Mouse (Mus musculus): Measurements from ENCODE around the gene Cd276.
"Not testable (repeated sequence)": the region's sequence is repeated elsewhere in the genome, so short reads cannot be mapped to it uniquely, and the experiment has no call there.

The Cd276 gene

DNA sequence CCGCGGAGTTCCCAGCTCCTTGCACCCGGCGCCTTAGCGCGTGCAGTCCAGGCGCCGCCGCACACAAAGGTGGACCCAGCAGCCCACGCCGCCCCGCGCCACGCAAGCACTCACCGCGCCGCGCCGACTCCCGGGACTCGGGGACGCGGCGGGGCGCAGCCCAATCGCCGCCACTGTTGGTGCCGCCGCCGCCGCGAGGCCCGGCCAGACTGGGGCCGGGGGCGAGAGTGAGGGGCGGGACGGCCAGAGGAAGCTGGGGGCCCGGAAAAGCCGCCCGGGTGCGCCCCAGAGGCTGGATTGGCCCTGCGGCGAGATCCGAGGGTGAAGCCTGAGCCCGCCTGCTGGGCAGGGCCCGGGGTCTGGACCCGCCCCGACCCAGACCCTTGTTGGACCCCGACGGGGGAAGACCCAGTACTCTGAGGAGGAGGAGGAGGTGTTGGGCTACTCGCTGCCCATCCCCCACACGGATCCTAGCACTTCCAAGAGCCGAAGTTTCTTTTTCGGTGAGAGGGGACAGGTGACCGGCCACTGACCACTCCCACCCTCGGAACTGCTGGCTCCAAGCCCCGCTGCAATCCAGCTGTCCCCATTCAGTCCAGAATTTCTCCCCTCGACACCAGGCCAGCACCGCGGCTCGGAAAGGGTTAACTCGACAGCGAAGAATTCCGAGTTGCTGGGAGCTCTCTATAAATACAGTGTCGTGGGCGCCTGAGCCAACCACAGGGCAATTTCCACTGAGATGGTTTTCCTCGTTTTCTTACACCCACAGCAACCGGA, at the start of gene Cd276:
TSS of gene Cd276 (minus strand) at position 530 of the 777 bp plus-strand sequence.
- peak in 1 of 2 experiments; percentile 37 for DNase-seq (ENCODE audit: low spot score in 2 of 2)

DNA sequence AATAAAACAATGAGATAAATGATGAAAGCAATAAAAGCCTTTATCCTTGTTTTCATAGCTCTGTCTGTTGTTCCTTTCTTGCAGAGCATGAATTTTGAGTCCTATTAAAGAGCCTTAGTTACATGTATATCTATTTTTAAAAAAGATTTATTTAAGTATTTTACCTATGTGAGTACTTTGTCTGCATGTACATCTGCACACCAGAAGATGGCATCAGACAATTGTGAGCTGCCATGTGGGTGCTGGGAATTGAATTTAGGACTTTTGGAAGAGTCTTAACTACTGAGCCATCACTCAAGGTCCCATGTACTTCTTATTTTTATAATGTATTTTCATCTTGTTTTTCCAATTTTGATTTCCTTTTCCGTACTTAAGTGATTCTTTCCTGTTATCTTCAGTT, 40.1 kb upstream of the Cd276 start:
- DNase-seq (ENCODE audit: low spot score in 2 of 2), result no peak

DNA sequence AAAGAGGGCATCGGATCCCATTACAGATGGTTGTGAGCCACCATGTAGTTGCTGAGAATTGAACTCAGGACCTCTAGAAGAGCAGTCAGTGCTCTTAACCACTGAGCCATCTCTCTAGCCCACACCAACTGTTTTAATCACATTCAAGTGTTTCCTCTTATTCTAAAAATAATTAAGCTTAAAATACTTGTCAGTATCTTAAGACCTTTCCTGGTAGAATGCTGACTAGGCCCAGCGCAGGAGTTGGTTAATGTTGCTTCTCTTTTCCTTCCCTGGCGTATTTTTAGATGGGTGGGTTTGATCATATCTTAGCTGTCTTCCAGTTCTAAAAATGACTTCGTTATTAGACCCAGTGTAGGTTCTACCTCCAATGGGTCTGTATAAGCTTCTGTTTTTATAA, 33.4 kb upstream of the Cd276 start:
- no peak for DNase-seq (ENCODE audit: low spot score in 2 of 2)

DNA sequence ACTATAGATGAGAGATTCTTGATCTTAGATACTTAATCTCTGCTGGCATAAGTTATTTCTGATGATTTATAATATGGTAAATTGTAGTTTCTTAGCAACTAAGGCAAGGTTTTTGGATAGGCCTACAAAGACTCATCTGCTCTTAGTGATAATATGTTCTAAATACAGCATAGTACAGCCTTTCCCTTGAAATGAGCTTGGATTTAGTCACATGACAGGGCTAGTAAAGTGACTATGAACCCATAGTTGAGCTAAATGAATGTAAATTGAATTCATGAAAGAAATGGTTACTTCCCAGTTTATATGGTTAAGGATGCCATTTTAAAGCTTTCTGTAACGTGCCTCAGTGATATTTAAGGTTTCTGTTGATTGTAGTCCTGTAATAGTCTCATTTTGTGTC, 29.1 kb upstream of the Cd276 start:
- DNase-seq (ENCODE audit: low spot score in 2 of 2), result no peak

DNA sequence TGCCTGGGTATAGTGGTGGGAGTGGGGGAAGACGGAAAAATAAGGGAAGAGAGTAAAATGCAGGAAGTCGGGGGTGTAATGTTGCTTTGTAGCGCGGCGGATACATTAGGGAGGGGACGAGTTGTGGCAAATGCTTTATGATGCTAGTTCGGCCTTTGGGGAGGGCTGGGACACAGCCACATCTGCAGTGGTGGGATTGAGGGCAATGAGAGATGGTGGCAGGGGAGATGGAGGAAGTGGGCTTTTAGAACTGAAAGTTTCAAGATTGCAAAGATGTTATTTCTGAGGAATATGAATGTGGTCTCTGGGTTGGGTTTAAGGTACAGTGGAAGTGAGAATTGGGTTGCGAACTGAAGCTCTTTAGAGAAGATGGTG, 28.0 kb upstream of the Cd276 start:
- DNase-seq (ENCODE audit: low spot score in 2 of 2), result peak; percentile 43 to 46

DNA sequence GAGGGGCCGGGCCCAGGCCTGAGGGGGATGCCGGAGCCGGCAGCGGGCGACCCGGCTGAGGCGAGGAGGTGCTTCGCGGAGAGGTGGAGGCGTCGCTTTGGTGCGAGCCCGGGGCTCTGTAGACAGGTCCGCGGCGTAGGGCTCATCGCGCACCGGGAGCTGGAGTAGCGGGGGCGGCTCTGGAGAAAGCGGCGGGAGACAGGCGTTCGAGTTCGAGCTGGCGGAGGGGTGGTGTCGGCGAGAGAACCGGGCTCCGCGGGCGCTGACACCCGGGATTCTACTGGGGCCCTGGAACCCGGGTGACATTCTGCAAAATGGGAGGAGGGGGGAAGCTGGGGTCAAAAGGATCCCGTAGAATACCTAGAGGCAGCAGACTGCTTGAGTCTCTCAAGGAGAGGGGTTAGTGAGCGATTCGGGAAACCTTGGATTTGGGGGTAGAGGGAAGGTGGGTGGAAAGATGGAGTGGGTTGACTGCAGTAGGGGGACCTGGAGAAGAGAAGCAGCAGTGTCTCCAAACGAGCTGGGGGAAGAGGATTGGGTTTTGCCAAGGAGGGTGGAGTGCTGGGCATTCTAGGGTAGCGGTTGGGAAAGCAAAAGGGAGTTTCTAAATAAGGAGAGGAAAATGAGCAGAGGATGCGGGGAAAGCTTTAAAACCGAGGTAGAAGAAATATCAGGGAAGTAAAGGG, 27.5 kb upstream of the Cd276 start:
- DNase-seq (ENCODE audit: low spot score in 2 of 2), result peak in 1 of 2 experiments; percentile 74

DNA sequence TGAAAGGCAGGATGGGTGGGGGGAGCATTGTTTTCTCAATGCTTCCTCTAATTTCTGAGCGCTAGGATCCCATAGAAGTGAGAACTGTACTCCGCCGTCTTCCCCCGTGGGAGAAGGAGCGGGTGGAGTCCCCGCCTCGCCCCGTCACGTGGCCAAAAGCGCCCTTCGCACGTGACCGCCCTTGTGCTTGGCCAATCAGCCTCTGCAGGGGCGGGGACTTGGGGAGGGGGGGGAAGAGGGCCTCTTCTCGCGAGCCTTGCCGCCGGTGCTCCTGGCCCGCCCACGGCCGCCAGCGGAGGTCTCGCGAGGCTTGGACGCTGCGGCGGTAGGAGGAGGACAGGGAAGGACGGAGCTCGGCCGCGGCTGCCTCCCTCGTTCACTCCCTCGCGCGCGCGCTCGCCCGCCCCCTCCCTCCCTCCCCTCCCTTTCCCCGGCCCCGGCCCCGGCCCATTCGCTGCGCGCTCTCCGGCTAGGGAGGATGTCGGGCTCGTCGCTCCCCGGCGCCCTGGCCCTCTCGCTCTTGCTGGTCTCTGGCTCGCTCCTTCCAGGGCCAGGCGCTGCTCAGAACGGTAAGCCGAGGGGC, 26.8 kb upstream of the Cd276 start, which contains the start of gene Nptn:
TSS of gene Nptn (plus strand) at position 283 of the 583 bp plus-strand sequence.
- peak; percentile 88 to 98 for DNase-seq (ENCODE audit: low spot score in 2 of 2)

DNA sequence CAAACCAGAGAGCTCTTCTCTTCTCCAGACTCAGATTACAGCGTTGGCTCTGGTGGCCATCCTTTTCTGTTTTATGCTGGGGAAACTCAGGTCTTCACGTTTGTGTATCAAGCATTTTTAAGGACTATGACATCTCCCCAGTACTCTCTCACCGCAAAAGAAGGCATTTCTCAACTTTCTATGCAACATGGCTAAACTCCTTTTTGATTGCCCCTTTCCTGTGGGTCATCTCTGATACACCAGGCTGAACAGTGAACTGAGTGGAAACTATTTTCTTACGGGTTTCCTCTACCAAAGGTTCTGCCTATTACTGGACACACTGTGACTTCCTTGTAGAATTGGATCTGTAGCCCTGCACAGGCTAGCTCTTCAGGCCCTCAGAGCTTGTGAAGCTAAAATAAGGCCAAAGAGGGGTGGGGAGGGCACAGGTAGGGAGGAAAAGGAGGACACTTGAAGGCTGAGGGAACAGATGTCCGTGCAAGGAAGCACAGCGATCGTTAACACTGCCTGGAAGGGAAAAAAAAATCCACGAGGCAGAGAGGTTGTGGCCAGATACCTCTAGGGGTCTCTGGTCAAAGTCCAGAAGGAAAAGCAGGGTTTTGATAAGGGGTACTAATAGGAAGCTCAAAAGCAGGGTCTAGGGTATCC, 26.2 kb upstream of the Cd276 start:
- peak in 1 of 2 experiments; percentile 25 for DNase-seq (ENCODE audit: low spot score in 2 of 2)

DNA sequence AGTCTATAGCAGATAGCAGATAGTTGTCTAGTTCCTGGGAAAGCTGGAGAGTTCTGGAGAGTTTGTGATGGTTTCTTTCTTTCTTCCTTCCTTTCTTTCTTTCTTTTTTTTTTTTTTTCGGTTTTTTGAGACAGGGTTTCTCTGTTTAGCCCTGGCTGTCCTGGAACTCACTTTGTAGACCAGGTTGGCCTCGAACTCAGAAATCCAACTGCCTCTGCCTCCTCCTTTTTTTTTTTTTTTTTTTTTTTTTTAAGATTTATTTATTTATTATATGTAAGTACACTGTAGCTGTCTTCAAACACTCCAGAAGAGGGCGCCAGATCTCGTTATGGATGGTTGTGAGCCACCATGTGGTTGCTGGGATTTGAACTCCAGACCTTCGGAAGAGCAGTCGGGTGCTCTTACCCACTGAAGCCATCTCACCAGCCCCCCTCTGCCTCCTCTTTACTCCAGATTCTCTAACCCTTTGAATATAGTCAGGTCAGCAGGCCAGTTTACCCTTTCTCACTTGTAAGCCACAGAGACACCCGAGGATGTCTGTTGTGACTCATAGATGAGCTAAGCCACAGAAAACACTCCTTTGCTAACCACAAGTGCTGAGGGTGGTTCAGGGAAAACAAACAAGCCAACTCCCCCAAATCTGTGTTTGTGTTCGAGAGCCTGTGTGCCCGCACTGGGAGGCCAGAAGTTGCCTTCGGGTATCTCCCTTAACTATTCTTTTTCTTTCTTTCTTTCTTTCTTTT, 25.4 kb upstream of the Cd276 start:
- peak in 1 of 2 experiments; percentile 20 for DNase-seq (ENCODE audit: low spot score in 2 of 2)

DNA sequence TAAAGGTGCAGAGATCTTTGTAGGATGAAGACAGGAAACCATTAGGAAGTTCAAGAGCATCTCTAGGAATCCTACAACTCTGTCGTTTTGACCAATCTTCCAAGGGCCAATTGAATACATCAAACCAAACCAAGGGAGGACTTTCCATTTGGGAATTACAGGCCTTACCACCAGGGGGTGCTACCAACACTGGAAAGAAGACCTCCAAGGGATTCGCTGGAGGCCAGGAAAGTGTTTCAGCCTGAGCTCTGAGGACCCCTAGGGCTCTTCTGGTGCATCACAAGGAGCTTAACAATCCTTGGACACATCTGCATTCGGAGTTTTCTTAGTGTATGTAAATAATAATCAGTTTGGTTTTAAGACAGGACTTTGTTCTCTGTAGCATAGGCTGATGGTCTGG, 23.4 kb upstream of the Cd276 start:
- DNase-seq (ENCODE audit: low spot score in 2 of 2), result peak; percentile 71 to 86

DNA sequence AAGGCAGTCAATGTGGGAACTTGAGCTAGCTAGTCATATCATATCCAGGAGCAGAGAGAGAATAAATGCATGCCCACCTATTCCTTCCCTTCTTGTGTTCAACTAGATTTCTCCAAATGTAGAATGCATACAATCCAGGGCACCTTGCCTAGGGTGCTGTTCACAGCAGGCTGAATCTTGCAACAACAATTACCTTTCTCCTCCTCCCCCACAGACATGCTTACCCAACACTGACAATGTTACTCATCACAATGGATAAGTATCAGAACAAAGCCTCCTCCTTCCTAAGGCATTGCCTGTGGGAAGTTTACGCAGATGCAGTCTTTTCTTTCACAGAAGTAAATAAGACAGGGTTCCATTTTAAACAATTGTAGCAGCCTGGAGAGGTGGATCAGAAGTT, 15.8 kb upstream of the Cd276 start:
- no peak for DNase-seq (ENCODE audit: low spot score in 2 of 2)

DNA sequence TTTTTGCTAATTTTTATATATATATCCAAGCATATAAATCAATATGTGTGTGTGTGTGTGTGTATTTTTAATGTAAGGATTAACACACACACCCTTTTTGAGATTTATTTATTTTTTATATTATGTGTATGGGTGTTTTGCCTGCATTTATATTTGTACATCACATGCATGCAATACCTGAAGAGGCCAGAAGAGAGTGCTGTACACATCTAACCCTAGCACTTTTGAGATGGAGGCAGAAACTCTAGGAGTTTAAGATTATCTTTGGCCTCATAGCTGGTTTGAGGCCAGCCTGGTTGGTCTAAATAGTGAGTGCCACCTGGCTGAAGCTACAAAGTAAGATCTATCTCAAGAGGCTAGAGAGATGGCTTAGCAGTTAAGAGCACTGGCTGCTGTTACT, 12.4 kb upstream of the Cd276 start:
- peak; percentile 32 to 66 for DNase-seq (ENCODE audit: low spot score in 2 of 2)

DNA sequence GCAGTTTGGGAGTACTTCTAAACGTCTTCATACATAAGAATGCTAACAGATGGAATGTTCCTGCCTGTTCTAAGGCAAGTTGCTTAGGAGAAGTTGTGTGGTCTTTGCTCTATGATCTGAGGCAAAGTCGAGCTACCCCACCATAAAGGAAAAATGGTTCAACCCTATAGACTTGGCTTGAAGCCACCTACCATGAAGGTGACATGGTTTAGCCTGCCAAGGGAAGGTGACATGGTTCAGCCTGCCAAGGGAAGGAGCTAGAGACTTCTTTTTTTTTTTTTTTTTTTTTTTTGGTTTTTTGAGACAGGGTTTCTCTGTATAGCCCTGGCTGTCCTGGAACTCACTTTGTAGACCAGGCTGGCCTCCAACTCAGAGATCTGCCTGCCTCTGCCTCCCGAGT, 10.7 kb upstream of the Cd276 start:
- DNase-seq (ENCODE audit: low spot score in 2 of 2), result not testable (repeated sequence)

DNA sequence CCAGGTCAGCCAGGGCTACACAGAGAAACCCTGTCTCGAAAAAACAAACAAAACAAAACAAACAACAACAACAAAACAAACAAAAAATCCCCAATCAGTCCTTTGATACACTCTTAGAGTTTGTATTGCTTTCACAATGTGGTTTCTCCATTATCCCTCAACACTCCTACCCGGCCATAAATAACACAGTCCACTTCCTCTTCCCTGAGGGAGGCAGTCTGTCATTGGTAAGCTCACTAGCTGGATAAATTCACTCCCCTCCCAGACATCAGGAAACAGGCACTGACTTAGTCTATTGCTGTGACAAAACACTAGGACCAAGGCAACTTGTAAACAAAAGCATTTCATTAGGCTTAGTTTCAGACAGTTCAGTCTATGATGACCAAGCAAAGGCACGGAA, 5.0 kb upstream of the Cd276 start:
- no peak for DNase-seq (ENCODE audit: low spot score in 2 of 2)

DNA sequence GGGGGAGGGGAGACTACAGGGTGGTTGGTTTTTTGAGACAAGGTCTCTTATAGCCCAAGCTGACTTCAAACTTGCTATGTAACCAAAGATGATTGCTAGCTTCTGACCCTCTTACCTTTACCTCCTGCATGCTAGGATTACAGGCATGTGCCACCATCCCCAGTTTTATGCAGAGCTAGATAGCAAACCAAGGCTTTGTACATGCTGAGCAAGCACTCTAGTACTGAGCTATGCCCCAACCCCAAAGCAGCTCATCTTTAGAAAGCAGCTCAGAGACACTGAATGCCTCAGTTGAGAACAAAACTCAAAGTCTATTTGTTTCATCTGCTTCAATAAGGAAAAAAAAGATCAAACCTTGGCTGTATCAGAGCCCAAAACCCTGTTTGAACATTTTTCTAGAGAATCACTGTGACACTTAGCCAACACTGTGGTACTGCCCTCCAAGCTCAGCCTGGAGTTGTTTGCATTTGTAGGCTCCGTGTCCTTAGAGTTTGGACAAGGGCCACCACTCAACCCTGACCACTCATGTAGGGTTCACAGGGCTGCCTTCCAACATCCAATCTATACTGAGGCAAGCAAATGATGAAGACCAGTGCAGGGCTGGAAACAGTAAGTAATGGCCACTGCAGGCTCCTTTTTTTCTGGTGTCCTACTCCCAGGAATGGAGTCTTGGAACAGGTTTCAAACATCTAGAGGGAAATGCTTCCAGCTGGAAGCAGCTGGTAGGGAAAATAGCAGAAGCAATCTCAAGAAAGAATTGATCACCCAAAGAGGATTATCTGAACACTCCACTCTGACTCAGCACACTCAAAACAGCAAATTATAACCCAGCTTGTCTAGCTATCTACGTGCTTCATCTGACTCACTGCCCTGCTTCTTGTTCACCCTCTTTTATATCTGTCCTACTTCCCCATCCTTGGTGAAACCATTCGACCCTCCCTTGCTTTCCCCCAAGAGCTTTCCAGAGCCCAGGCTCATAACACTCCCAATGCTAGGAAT, 2.5 kb upstream of the Cd276 start:
- no peak for DNase-seq (ENCODE audit: low spot score in 2 of 2)

DNA sequence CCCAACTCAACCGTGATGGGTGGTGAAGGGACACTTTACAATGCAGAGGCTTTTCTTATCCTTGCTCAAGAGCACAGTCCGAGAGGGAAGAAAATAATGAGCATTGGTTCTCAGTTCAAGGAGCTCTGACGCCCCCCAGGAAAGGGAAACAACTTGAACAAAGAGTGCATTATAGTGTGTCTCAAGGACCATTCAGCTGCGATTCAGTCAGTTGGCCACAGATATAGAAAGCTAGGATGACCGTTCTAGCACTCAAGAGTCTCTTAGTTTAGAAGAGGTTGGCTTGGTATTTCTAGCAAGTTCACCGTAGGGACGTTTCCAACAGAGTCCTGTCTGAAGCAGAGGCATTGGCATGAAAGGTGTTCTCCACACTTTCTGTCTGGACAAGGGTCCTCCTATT, 1.4 kb upstream of the Cd276 start:
- DNase-seq (ENCODE audit: low spot score in 2 of 2), result no peak

DNA sequence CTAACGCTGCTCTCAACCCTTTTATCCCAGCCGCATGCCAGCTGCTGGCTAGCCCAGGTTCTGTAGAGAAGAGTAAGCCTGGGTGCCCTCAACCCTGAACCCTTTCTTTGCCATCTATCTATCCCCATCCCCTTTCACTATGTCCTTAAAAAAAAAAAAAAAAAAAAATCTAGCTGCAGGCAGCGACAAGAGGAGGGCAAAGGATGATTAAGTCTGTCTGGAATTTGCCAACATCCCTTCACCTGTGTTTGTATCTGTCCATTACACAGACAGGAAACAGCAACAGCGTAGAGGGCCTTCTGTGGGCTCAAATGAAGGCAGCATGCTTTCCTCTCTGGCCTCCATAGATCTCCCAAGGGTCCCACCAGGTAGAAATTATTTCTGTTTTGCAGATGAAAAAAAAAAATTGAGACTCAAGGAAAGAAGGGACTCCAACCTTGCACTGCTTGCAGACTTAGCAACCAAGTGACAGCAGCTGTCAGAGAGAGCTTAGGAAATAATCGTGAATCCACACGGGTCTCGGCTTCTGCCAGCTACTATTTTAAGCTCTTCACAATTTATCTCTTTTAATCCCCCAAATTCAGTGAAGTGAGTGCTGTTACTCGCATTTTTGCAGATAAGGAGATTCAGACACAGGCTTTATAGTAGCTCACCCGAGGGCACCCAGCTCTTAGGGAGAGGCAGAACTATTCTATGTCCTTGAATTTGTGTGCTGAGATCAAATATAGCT, 613 bp upstream of the Cd276 start:
- DNase-seq (ENCODE audit: low spot score in 2 of 2), result no peak

DNA sequence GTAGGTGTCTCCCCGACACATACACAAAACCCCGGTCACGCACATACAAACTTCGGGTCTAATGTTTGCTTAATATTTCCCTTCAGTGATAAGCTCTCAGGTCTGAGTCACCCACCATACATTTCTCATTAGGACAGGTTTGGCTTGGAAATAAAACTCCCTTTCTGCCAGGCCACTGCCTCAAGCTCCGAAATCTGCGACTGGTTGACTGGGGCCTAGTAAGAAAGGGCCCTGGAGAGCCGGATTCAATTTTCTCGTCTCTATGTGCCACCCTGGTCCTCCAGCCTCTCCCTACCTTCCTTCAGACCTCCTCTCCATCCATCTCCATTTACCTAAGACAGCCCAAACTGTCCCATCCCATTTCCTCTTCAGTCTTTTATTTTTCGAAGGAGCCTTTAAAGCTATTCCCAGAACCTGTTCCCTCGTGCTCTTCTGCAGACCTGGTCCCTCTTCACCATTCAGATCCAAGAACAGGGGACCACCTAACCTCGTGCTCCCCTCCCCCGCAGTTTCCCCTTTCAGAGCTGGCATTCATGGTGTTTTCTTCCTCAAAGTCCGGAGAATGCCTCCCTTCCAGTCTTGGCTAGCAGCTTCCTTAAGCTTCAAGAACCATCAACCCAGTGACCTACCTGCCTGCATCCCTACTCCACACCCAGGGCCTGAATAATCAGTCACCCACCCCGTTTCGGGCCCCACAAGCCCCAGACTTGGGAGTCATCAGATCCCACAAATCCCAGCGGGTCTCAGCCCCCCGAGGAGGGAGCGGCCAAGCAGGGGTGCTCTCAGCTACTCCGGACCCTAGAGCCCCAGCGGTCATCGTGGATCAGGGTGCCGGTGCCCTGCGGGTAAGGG, 955 bp downstream of the Cd276 start:
- no peak for DNase-seq (ENCODE audit: low spot score in 2 of 2)

DNA sequence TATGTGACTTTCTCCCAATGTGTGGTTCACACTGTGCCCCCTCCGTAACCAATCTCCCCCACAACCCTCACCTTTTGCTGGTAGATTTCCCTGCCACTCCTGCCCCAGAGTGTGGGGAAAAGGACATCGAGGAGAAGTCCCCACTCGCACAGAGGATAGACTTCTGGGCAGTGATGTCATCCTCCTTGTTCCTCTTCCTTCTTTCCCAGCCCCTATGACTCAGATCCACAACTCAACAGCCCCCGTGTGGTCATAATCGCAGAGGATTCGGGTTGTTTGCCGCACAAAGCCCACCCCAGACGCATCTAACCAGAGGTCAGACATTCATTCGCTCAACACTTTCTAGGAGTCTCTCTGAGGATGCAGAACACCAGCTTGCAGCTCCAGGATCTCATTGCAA, 3.2 kb downstream of the Cd276 start:
- no peak for DNase-seq (ENCODE audit: low spot score in 2 of 2)

All from spleen, postnatal 10 days (tissue).